1 mouse cellular context compared by ENCODE assay signal in the genomic region with DNA sequence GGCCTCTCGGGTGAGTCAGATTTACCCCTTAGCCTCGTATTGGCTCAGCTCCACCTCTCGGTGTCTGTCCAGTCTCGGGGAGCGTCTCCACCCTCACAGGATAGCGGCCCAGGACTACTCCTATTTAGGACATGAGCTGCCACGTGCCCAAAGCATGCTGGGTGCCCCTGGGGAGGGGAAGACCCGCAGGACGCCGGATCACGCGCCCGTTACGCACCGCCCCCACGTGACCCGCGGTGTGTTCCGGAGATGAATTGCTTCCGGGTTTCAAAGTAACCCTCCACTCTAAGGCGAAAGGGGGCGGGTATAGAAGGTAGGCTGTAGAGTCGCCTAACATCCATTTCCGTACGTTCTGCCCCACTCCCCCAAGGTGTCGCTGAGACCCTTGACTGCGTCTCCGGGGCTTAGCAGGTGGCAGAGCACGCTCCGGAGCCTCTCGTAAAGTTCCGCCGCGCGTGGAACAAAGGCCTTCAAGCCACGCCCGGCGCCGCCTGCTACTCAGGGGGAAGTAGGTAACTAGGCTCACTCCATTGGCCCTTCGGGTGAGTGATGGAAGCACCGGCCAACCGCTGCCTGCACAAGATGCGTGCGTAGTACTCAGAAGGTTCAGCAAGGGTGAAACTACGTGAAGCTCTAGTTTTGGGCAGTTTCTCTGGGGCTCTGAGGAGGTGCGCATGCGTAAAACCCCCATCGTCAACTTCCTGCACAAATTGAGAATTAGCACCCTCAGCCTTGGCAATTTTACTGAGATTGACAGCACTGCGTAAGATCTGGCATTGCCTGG.
TF ChIP-seq lines count a peak whose summit lies in the region.

No protein-coding gene starts in this region.

TF ChIP-seq in CH12.LX, 34 proteins besides CTCF, POLR2A, EP300 and RAD21 (continued from another document):
- peak; percentile 95 for TF ChIP-seq USF2 (conservative IDR thresholded peaks at IDR 0.05; ENCODE audit: low read depth, low read length)
- TF ChIP-seq ELF1 (IDR thresholded peaks at IDR 0.05; ENCODE audit: low read depth, low read length): peak; percentile 91
- peak; percentile 81 for TF ChIP-seq NELFE (IDR thresholded peaks at IDR 0.05; ENCODE audit: low read depth, low read length)
- TF ChIP-seq JUN (IDR thresholded peaks at IDR 0.05; ENCODE audit: insufficient read depth, low read depth, low read length): no peak
- peak; percentile 83 for TF ChIP-seq RCOR1 (conservative IDR thresholded peaks at IDR 0.05; ENCODE audit: low read depth, low read length)
- peak; percentile 98 for TF ChIP-seq POLR2AphosphoS2 (IDR thresholded peaks at IDR 0.05; ENCODE audit: low read depth, low read length)
- peak; percentile 95 for TF ChIP-seq NRF1 (IDR thresholded peaks at IDR 0.05; ENCODE audit: low read depth, low read length)
- TF ChIP-seq IRF4 (IDR thresholded peaks at IDR 0.05; ENCODE audit: low read depth, low read length): peak; percentile 69; the same call in 1 of the 2 replicates
- no peak for TF ChIP-seq MAFK (IDR thresholded peaks at IDR 0.05; ENCODE audit: insufficient replicate concordance, low read length)
- TF ChIP-seq MAZ (IDR thresholded peaks at IDR 0.05; ENCODE audit: low read depth, low read length): peak; percentile 71; the same call in 1 of the 2 replicates
- no peak for TF ChIP-seq ZNF384 (IDR thresholded peaks at IDR 0.05; ENCODE audit: low read depth, low read length)
- TF ChIP-seq HCFC1 (IDR thresholded peaks at IDR 0.05; ENCODE audit: low read depth, low read length): peak; percentile 84
- TF ChIP-seq KAT2A (IDR thresholded peaks at IDR 0.05; ENCODE audit: insufficient replicate concordance, low read length): peak; percentile 70; the same call in 1 of the 2 replicates
- peak; percentile 84 for TF ChIP-seq TCF12 (IDR thresholded peaks at IDR 0.05; ENCODE audit: low read depth, low read length)
- peak; percentile 100 for TF ChIP-seq BHLHE40 (IDR thresholded peaks at IDR 0.05; ENCODE audit: low read depth, low read length)
- peak; percentile 2; the same call in 1 of the 2 replicates for TF ChIP-seq ZMIZ1 (IDR thresholded peaks at IDR 0.05; ENCODE audit: low read depth, low read length)
- TF ChIP-seq MXI1 (IDR thresholded peaks at IDR 0.05; ENCODE audit: low read depth, low read length): peak; percentile 97
- TF ChIP-seq MEF2A (IDR thresholded peaks at IDR 0.05; ENCODE audit: borderline replicate concordance, low read depth, low read length): no peak; the same call in 1 of the 2 replicates
- no peak for TF ChIP-seq CHD1 (IDR thresholded peaks at IDR 0.05; ENCODE audit: low read depth, low read length)
- TF ChIP-seq MYC (IDR thresholded peaks at IDR 0.05; ENCODE audit: low read depth, low read length): peak; percentile 99
- no peak for TF ChIP-seq JUND (conservative IDR thresholded peaks at IDR 0.05; ENCODE audit: low read depth, low read length)
- no peak for TF ChIP-seq PAX5 (IDR thresholded peaks at IDR 0.05; ENCODE audit: low read length)
- TF ChIP-seq ZC3H11A (IDR thresholded peaks at IDR 0.05; ENCODE audit: low read depth, low read length): no peak
